ENCODE assay signal across 21 mouse cellular contexts in the genomic region with DNA sequence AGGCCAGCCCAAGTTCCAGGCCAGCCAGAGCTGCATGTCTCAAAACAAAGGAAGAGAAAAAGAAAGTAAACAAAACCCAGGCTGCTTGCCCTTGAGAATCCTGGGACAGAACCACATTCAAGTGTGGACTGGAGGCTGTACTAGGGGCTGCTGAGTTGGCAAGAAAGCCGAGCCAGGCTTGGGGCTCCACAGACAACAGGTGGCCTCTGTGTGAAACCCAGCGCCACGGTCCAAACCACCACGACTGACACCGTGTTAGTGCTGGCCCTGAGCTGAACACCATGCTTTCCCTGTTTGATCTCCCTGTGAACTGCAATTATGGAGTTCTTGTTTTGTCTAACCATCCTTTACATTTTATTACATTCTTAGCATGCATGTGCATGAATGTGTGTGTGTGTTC.
"Had no signal": no experiment of that assay in that cellular context is flagged by ENCODE, and none has a peak within 500 bp of the region (broad histone marks: within the 10 kb centered on the region; RNA-seq: fewer than 3 reads in every experiment).

No protein-coding gene starts in this region.

- H3K27me3 ChIP-seq: lung, embryonic 15.5 days; midbrain, embryonic 13.5 days; midbrain, embryonic 15.5 days; neural tube, embryonic 13.5 days; neural tube, embryonic 15.5 days had no signal

- H3K9me3 ChIP-seq: lung, embryonic 15.5 days; megakaryocyte, embryonic 14.5 days; midbrain, embryonic 13.5 days; midbrain, embryonic 15.5 days; neural tube, embryonic 13.5 days; neural tube, embryonic 15.5 days had no signal

- H3K27ac ChIP-seq: lung, embryonic 15.5 days; macrophage; midbrain, embryonic 13.5 days; midbrain, embryonic 15.5 days; neural tube, embryonic 13.5 days; neural tube, embryonic 15.5 days had no signal

- H3K4me2 ChIP-seq: lung, embryonic 15.5 days; midbrain, embryonic 11.5 days; midbrain, embryonic 13.5 days; midbrain, embryonic 15.5 days; neural tube, embryonic 13.5 days; neural tube, embryonic 15.5 days had no signal

- H3K4me3 ChIP-seq: lung, embryonic 15.5 days; megakaryocyte, embryonic 14.5 days; midbrain, embryonic 13.5 days; midbrain, embryonic 15.5 days; neural tube, embryonic 13.5 days; neural tube, embryonic 15.5 days had no signal

- DNase-seq: liver, postnatal 0 days; lung, adult 2 months; lung, postnatal 14 days; lung, postnatal 36 days; retina, postnatal 1 day; right cerebral cortex, adult 18-20 months; right cerebral cortex, postnatal 25 days; right cerebral cortex, postnatal 4 days; spleen, adult 18-20 months; thymus, adult 18-20 months; thymus, postnatal 14 days; thymus, postnatal 36 days had no signal

- H3K36me3 ChIP-seq: lung, embryonic 15.5 days; midbrain, embryonic 15.5 days; neural tube, embryonic 13.5 days; neural tube, embryonic 15.5 days had no signal

- H3K9ac ChIP-seq: liver, postnatal 0 days; lung, embryonic 15.5 days; midbrain, embryonic 13.5 days; midbrain, embryonic 15.5 days; neural tube, embryonic 13.5 days; neural tube, embryonic 15.5 days had no signal

- ATAC-seq: liver, postnatal 0 days; lung, postnatal 0 days; midbrain, embryonic 13.5 days; midbrain, embryonic 15.5 days had no signal

- H3K4me1 ChIP-seq: lung, embryonic 15.5 days; megakaryocyte, embryonic 14.5 days; midbrain, embryonic 15.5 days; neural tube, embryonic 15.5 days had no signal
